Mouse (Mus musculus) embryonic fibroblast, embryonic 13.5 days (primary cell): ENCODE results near the gene P2ry6.
A peak's percentile ranks its signal among the peaks of the same experiment; 100 is the strongest.

ENCODE experiments used
- CTCF ChIP-seq: IDR thresholded peaks from 2 replicates; pipeline ENCODE4 v1.5.1; 2011; ENCODE audit warnings: mild to moderate bottlenecking, control low read depth, low read length, moderate library complexity, borderline replicate concordance; ENCODE audit not compliant: insufficient read depth
- POLR2A ChIP-seq: IDR thresholded peaks from 2 replicates; pipeline ENCODE4 v1.6.1; 2011; ENCODE audit warnings: low read depth, mild to moderate bottlenecking, control low read depth, low read length, moderate library complexity

DNA sequence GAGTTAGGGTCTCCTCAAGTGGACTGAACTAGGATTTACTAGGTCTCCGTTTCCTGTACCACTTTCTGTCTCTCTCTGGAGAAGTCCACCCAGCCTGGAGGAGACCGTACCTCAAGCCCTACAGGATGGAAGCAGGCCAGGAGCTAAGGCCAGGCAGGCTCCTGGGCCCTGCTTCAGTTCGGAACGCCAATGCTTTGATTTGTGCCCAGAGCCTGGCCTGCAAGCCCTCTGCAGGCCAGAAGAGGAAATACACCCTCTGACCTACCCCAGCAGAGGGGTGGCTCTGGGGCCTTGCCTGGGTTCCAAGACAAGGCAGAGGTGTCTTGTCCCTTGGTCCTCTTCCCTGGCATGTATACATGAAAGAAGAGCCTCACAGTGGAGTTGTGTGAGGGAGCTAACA lies 9.4 kb downstream of the P2ry6 start:
- no peak for TF ChIP-seq POLR2A
- TF ChIP-seq CTCF, result peak; percentile 42; the same call in 1 of the 2 replicates
